Mouse (Mus musculus): ENCODE results near the gene Celsr2. TPM values are rescaled to one million over a fixed set of nuclear protein-coding genes. Genes with fewer than 3 reads are reported as not detected.
A peak's percentile ranks its signal among the peaks of the same experiment; 100 is the strongest.

Celsr2 gene
- polyA plus RNA-seq, 1 experiment from 2014 or later, result 52.0 TPM

DNA sequence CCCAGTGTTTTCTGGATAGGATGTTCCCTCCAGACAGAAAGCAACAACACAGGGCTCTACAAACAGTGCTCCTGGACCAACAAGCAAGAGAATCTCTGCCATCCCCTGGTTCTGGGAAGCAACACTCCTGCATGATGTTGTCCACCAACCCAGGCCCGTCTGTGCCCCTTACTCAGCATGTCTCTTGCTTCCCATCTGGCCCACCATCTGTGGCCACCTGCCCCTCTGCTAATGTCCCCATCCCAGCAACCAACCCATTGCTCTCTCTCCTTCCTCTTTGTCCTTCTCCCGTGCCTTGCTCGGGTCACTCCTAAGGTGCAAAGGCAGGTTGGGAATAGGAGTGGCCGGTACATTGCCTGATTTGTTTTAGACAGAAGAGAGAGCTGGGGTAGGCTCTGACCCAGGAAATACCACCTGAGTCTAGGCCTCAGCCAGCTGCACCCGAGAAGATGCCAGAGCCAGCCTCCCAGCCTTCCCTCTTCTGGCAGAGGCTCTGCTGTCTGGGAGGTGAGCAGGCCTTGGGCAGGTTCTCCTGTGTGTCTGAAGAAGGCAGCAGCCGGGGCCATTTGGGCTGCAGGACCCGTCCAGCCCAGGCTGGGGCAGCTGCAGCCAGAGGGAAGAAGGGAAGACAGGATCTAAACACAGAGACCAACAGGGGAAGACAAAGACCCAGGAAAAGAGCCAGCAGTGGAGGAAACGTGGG, 5.5 kb downstream of the Celsr2 start:
- Histone ChIP-seq H3K9me3 (ENCODE audit: control insufficient read depth, low read length) (peaks cover 22% of the 10 kb centered on the region), H3K36me3 (ENCODE audit: control insufficient read depth, insufficient read depth, low read length) (peaks cover 35% of the 10 kb centered on the region), H3K27me3 (ENCODE audit: control insufficient read depth, insufficient read depth, low read length) (no peaks in the 10 kb centered on the region), H3K4me3 (ENCODE audit: low read depth, low read length) (peak overlapping the region; percentile 24), H3K4me2 (ENCODE audit: low read depth, low read length, severe bottlenecking) (peak overlapping the region; percentile 55), H3K9ac (ENCODE audit: low read length) (peak overlapping the region; percentile 80), H3K4me1 (replicated peaks; ENCODE audit: control insufficient read depth, insufficient read depth, low read length) (peaks cover 38% of the 10 kb centered on the region), H3K27ac (ENCODE audit: low read depth, low read length) (peak overlapping the region; percentile 90)
- 39% methylated on average over 8 of the region's 8 CpGs for WGBS
- ATAC-seq (replicated peaks; ENCODE audit: low FRiP score) (no peak), DNase-seq (ENCODE audit: low spot score) (peak; percentile 55)

DNA sequence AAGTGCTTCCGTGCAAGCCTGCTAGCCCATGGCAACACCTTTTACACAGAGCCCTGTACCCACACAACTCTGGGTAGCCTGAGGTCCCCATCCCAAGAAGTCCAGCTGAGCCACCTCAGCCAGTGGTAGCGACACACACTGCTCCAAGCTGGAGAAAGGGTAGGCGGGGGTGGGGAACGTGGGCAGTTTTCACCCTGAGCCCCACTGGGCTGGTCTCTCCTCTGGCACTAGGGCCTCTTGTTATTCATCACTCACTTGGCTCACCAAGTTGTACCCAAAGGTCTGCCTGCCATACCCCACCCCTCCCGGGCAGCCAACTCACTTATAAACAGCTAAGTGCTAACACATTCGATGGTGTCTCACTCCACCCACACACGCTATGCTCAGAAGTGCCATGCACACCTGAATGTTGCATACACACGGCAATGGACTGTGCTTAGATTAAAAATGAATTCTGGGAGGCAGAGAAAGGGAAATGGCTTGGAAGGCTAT, 6.8 kb downstream of the Celsr2 start:
- Histone ChIP-seq H3K4me3 (ENCODE audit: low read depth, low read length) (no peak overlapping the region), H3K4me2 (ENCODE audit: low read depth, low read length, severe bottlenecking) (no peak overlapping the region)

DNA sequence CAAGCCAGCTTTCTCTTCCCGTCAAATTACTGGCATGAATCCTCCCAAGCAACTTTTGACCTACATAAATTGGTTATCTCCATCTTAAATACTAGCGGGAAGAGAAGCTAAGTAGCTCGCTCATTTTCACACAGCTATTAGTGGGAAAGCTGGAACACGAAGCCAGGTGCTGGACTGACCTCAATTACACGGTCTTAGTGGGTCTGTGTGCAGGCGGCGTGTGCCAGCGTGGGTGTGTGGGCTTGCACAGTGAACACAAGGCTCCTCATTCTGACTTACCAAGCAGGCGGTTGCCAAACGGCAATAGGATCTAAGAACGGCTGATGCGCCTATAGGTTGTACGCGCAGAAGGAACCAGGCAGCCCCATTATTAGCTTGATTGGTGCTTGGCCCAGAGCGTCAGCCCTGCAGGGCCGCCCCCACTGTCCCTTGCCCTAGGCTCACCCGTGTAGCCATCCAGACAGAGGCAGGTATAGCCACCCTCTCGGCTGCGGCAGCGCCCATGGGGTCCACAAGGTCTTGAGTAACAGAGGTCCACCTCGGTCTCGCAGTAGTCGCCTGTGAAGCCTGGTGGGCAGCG, 9.0 kb downstream of the Celsr2 start:
- Histone ChIP-seq H3K9me3 (ENCODE audit: control insufficient read depth, low read length) (no peaks in the 10 kb centered on the region), H3K4me3 (ENCODE audit: low read depth, low read length) (no peak overlapping the region), H3K9ac (ENCODE audit: low read length) (no peak overlapping the region), H3K27ac (ENCODE audit: low read depth, low read length) (peak overlapping the region; percentile 65), H3K4me1 (replicated peaks; ENCODE audit: control insufficient read depth, insufficient read depth, low read length) (peaks cover 29% of the 10 kb centered on the region), H3K4me2 (ENCODE audit: low read depth, low read length, severe bottlenecking) (no peak overlapping the region), H3K36me3 (ENCODE audit: control insufficient read depth, insufficient read depth, low read length) (peaks cover 10% of the 10 kb centered on the region; the same call in 1 of the 2 replicates), H3K27me3 (ENCODE audit: control insufficient read depth, insufficient read depth, low read length) (no peaks in the 10 kb centered on the region)
- 88% methylated on average over 24 of the region's 24 CpGs for WGBS
- peak; percentile 54 for DNase-seq (ENCODE audit: low spot score)
- ATAC-seq (replicated peaks; ENCODE audit: low FRiP score), result no peak

More for the DNA sequence above, 6.8 kb downstream of the Celsr2 start:
- ATAC-seq (replicated peaks; ENCODE audit: low FRiP score) (no peak), DNase-seq (ENCODE audit: low spot score) (peak; percentile 51)
- 89% methylated on average over 8 of the region's 8 CpGs for WGBS
- H3K9me3 ChIP-seq (ENCODE audit: control insufficient read depth, low read length), result peaks cover 12% of the 10 kb centered on the region
- peaks cover 27% of the 10 kb centered on the region for H3K36me3 ChIP-seq (ENCODE audit: control insufficient read depth, insufficient read depth, low read length)
- H3K4me1 ChIP-seq (replicated peaks; ENCODE audit: control insufficient read depth, insufficient read depth, low read length), result peaks cover 38% of the 10 kb centered on the region
- no peaks in the 10 kb centered on the region for H3K27me3 ChIP-seq (ENCODE audit: control insufficient read depth, insufficient read depth, low read length)
- H3K27ac ChIP-seq (ENCODE audit: low read depth, low read length), result 0 out of 2 replicates have a peak overlapping the region, but pooled peaks have one; percentile 12
- no peak overlapping the region for H3K9ac ChIP-seq (ENCODE audit: low read length)

DNA sequence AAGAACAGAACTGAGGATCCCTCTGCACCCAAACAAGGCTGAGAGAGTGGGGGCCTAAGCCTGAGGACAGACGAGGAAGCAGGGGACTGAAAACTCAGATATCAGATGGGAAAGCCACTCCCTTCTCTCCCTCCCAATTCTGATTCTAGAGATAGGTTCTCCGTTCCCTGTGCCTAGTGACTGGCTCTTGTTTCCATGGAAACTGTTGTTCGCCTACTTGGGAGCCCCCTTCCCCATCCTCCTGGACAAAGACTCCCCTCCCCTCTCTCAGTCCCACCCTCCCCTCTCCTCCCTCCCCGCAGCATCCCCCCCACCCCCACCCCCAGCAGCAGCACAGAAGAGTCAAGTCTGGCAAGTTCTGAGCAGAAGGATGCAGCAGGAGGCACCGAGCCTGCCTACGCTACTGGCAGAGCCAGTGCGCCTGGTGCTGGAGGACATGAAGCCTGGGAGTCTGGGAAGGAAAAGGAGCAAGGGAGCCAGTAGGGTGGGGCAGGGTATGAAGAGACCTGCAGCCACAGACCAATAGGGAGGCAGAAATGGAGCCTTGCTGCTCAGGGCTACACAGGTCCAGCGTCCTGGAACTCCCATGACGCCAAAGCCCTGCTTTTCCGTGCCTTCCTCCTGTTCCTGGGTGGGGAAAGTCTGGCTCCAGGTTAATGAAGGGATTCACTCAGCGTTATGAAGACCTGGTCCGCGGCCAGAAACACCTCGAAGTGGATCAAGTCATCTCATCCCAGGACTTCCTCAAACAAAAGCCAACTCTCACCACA, 9.6 kb downstream of the Celsr2 start:
- no peaks in the 10 kb centered on the region for H3K9me3 ChIP-seq (ENCODE audit: control insufficient read depth, low read length)
- no peaks in the 10 kb centered on the region for H3K27me3 ChIP-seq (ENCODE audit: control insufficient read depth, insufficient read depth, low read length)
- H3K9ac ChIP-seq (ENCODE audit: low read length), result peak overlapping the region; percentile 30; the same call in 1 of the 2 replicates
- peak; percentile 69 for DNase-seq (ENCODE audit: low spot score)
- H3K4me3 ChIP-seq (ENCODE audit: low read depth, low read length), result no peak overlapping the region
- peaks cover 10% of the 10 kb centered on the region; the same call in 1 of the 2 replicates for H3K36me3 ChIP-seq (ENCODE audit: control insufficient read depth, insufficient read depth, low read length)
- H3K4me2 ChIP-seq (ENCODE audit: low read depth, low read length, severe bottlenecking), result peak overlapping the region; percentile 1
- H3K4me1 ChIP-seq (replicated peaks; ENCODE audit: control insufficient read depth, insufficient read depth, low read length), result peaks cover 22% of the 10 kb centered on the region
- peak; percentile 28 for ATAC-seq (replicated peaks; ENCODE audit: low FRiP score)
- 26% methylated on average over 14 of the region's 14 CpGs for WGBS
- peak overlapping the region; percentile 65 for H3K27ac ChIP-seq (ENCODE audit: low read depth, low read length)

DNA sequence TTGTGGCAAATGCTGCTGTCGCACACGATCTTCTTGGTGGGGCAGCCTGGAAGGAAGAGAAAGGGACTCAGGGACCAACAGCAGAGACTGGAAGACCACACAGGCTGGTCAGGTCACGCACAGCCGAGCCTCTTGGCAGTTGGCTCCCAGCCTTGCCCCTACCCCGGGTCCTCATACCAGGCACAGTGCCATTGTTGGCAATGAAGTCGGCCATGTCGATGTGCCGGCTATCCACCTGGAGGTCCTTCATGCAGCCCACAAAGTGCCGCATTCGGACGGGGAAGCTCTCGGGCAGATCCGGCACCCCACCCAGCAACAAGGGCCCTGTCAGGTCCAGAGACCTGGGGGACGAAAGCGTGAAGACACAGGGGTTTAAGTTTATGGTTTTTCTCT, 12.8 kb downstream of the Celsr2 start:
- DNase-seq (ENCODE audit: low spot score) (no peak), ATAC-seq (replicated peaks; ENCODE audit: low FRiP score) (no peak)
- 87% methylated on average over 15 of the region's 15 CpGs for WGBS
- peaks cover 15% of the 10 kb centered on the region for H3K4me1 ChIP-seq (replicated peaks; ENCODE audit: control insufficient read depth, insufficient read depth, low read length)
- no peaks in the 10 kb centered on the region for H3K9me3 ChIP-seq (ENCODE audit: control insufficient read depth, low read length)
- H3K27me3 ChIP-seq (ENCODE audit: control insufficient read depth, insufficient read depth, low read length), result no peaks in the 10 kb centered on the region
- H3K4me3 ChIP-seq (ENCODE audit: low read depth, low read length), result no peak overlapping the region
- H3K27ac ChIP-seq (ENCODE audit: low read depth, low read length), result no peak overlapping the region
- H3K9ac ChIP-seq (ENCODE audit: low read length), result no peak overlapping the region
- H3K36me3 ChIP-seq (ENCODE audit: control insufficient read depth, insufficient read depth, low read length), result peaks cover 21% of the 10 kb centered on the region; the same call in 1 of the 2 replicates
- no peak overlapping the region for H3K4me2 ChIP-seq (ENCODE audit: low read depth, low read length, severe bottlenecking)

DNA sequence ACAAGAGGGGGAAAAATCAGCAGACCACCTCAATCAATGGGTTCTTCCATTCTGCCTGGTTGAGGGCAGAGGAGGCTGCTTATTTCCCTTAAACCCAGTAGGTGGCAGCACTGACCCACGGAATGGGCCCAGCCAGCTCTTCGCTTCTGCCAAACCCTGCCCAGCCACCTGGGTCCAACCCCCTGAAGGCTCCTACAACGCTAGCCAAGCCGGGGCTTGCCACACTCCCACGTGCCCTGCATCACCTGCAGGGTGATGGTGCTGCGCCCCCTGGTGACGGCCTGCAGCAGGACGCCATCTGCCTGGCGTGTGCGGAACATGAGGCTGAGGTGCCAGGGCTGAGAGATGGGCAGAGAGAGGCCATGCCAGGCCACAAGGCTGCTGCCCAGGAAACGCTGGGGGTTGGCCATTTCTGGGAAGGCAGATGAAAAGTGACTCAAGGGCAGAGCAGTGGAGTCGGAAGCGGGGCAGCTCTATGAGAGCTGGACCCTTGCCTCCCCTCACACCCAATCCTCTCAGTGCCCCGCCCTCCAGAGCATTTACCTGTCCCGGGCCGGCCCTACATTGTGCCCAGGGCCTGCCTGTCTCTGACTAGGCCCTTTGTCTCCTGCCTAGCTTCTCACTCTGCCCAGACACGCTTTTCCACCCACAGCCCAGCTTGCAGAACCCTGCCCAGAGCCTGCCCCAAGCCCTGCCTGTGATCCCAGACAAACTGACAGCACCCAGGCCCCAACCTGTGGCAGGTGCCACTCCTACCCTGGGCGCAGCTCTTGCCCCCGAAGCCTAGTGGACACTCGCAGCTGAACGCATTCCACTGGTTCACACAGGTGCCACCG, 13.4 kb downstream of the Celsr2 start:
- H3K36me3 ChIP-seq (ENCODE audit: control insufficient read depth, insufficient read depth, low read length), result peaks cover 23% of the 10 kb centered on the region; the same call in 1 of the 2 replicates
- H3K27ac ChIP-seq (ENCODE audit: low read depth, low read length), result no peak overlapping the region
- H3K27me3 ChIP-seq (ENCODE audit: control insufficient read depth, insufficient read depth, low read length), result no peaks in the 10 kb centered on the region
- peak; percentile 88 for ATAC-seq (replicated peaks; ENCODE audit: low FRiP score)
- DNase-seq (ENCODE audit: low spot score), result peak; percentile 93
- peaks cover 15% of the 10 kb centered on the region for H3K4me1 ChIP-seq (replicated peaks; ENCODE audit: control insufficient read depth, insufficient read depth, low read length)
- no peak overlapping the region; the same call in 1 of the 2 replicates for H3K9ac ChIP-seq (ENCODE audit: low read length)
- 41% methylated on average over 22 of the region's 22 CpGs for WGBS
- H3K9me3 ChIP-seq (ENCODE audit: control insufficient read depth, low read length), result no peaks in the 10 kb centered on the region
- no peak overlapping the region for H3K4me3 ChIP-seq (ENCODE audit: low read depth, low read length)
- H3K4me2 ChIP-seq (ENCODE audit: low read depth, low read length, severe bottlenecking), result no peak overlapping the region

DNA sequence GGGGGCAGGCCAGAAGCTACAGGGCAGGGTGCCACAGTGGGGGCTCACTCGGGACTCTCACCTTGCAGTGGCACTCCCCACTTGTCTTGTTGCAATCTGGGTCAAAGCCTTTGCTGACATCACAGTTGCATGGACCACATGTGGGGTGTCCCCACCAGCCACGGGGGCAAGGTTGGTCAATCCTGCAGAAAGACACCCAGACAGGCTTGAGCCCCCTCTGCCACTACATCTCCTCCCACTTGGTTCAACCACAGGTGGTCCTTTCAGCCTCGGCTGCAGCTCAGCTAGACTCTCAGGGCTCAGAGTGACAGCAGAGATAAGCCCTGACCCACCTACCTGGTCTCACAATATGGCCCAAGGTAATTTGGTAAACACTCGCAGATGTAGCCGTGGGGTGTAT, 14.9 kb downstream of the Celsr2 start:
- ATAC-seq (replicated peaks; ENCODE audit: low FRiP score) (no peak), DNase-seq (ENCODE audit: low spot score) (peak; percentile 49)
- H3K27ac ChIP-seq (ENCODE audit: low read depth, low read length), result no peak overlapping the region
- no peak overlapping the region for H3K4me2 ChIP-seq (ENCODE audit: low read depth, low read length, severe bottlenecking)
- H3K4me3 ChIP-seq (ENCODE audit: low read depth, low read length), result no peak overlapping the region
- 88% methylated on average over 5 of the region's 5 CpGs for WGBS
- H3K27me3 ChIP-seq (ENCODE audit: control insufficient read depth, insufficient read depth, low read length), result no peaks in the 10 kb centered on the region
- H3K9me3 ChIP-seq (ENCODE audit: control insufficient read depth, low read length), result no peaks in the 10 kb centered on the region
- H3K36me3 ChIP-seq (ENCODE audit: control insufficient read depth, insufficient read depth, low read length), result peaks cover 23% of the 10 kb centered on the region
- H3K4me1 ChIP-seq (replicated peaks; ENCODE audit: control insufficient read depth, insufficient read depth, low read length), result peaks cover 6% of the 10 kb centered on the region; the same call in 1 of the 2 replicates
- H3K9ac ChIP-seq (ENCODE audit: low read length), result no peak overlapping the region

DNA sequence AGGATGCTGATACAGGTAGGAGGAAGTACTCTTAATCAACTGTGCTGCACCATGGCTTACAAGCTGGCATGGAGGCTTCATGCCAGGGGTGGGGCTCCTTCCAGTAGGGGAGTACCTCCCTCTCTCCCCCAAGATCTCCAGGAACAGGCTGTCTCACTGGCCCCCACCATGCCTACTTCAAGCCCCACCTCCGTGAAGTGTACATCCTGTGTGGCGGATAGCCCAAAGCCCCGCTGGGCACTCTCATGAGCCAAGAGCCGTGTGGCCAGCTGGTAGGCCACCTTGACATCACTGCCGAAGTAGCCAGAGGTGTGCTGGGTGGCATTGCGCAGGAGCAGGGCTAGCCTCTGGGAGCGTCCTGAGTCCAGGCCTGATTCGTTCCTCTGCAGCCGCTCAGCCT, 17.1 kb downstream of the Celsr2 start:
- no peaks in the 10 kb centered on the region for H3K27me3 ChIP-seq (ENCODE audit: control insufficient read depth, insufficient read depth, low read length)
- no peak overlapping the region for H3K27ac ChIP-seq (ENCODE audit: low read depth, low read length)
- no peaks in the 10 kb centered on the region for H3K9me3 ChIP-seq (ENCODE audit: control insufficient read depth, low read length)
- H3K9ac ChIP-seq (ENCODE audit: low read length), result no peak overlapping the region
- DNase-seq (ENCODE audit: low spot score), result no peak
- WGBS, result 92% methylated on average over 9 of the region's 9 CpGs
- no peak overlapping the region for H3K4me2 ChIP-seq (ENCODE audit: low read depth, low read length, severe bottlenecking)
- ATAC-seq (replicated peaks; ENCODE audit: low FRiP score), result no peak
- H3K4me3 ChIP-seq (ENCODE audit: low read depth, low read length), result no peak overlapping the region
- no peaks in the 10 kb centered on the region for H3K4me1 ChIP-seq (replicated peaks; ENCODE audit: control insufficient read depth, insufficient read depth, low read length)
- peaks cover 25% of the 10 kb centered on the region for H3K36me3 ChIP-seq (ENCODE audit: control insufficient read depth, insufficient read depth, low read length)
